Mouse (Mus musculus): ENCODE data around the gene Ttc9c. TPM values are rescaled to one million over a fixed set of nuclear protein-coding genes. Genes with fewer than 3 reads are reported as not detected.
A peak's percentile ranks its signal among the peaks of the same experiment; 100 is the strongest.

The Ttc9c gene
- total RNA-seq, 2 experiments from 2014 or later, result 25.7 to 30.7 TPM

- peak; percentile 98 for DNase-seq
Measured at GRCm38 (mm10) chr19:8774086-8774835, 44.9 kb downstream of the Ttc9c start, which contains the start of gene Tmem179b. Tmem179b (minus strand) TSS chr19:8774467.

GRCm38 (mm10) chr19:8773409-8773808 lies 45.7 kb downstream of the Ttc9c start:
- no peak for DNase-seq

GRCm38 (mm10) chr19:8772996-8773395 lies 46.1 kb downstream of the Ttc9c start:
- no peak for DNase-seq

- peak; percentile 90 for DNase-seq
Measured at GRCm38 (mm10) chr19:8770567-8771270, 48.4 kb downstream of the Ttc9c start, which contains the start of gene Tmem223. Tmem223 (plus strand) TSS chr19:8770996.

GRCm38 (mm10) chr19:8765562-8765961 lies 53.6 kb downstream of the Ttc9c start:
- no peak for DNase-seq

GRCm38 (mm10) chr19:8763276-8763675 lies 55.9 kb downstream of the Ttc9c start:
- DNase-seq, result no peak

GRCm38 (mm10) chr19:8760757-8761156 lies 58.4 kb downstream of the Ttc9c start:
- DNase-seq, result no peak

Other genes with a start within 250 kb of the Ttc9c start
- gene Slc22a8, start 228.1 kb downstream of the Ttc9c start, total RNA-seq (2021), result 1 to 10 TPM in 1 of 2 experiments, under 1 TPM in 1; 0.58 to 1.4 TPM
- gene Slc22a6, start 201.3 kb downstream of the Ttc9c start, total RNA-seq (2021), result not detected
- 1 to 10 TPM; 2.1 to 2.5 TPM for gene Chrm1, start 155.5 kb downstream of the Ttc9c start, total RNA-seq (2021)
- 100 to 1,000 TPM in 1 of 2 experiments, 10 to 100 TPM in 1; 97.4 to 178 TPM for gene Slc3a2, start 96.0 kb downstream of the Ttc9c start, total RNA-seq (2021)
- gene Wdr74, start 83.5 kb downstream of the Ttc9c start, total RNA-seq (2021), result 10 to 100 TPM; 51.1 to 58.8 TPM
- gene 1700092M07Rik, start 78.6 kb downstream of the Ttc9c start, total RNA-seq (2021), result 1 to 10 TPM; 1.3 to 3.1 TPM
- gene Stx5a, start 77.9 kb downstream of the Ttc9c start, total RNA-seq (2021), result 10 to 100 TPM; 73.8 to 75.8 TPM
- gene Nxf1, start 62.3 kb downstream of the Ttc9c start, total RNA-seq (2021), result 100 to 1,000 TPM in 1 of 2 experiments, 10 to 100 TPM in 1; 88.6 to 107 TPM
- gene Tmem223, start 48.3 kb downstream of the Ttc9c start, total RNA-seq (2021), result 100 to 1,000 TPM; 101 to 127 TPM
- gene Tmem179b, start 44.9 kb downstream of the Ttc9c start, total RNA-seq (2021), result 10 to 100 TPM; 48.6 to 50.0 TPM
- gene Taf6l, start 32.9 kb downstream of the Ttc9c start, total RNA-seq (2021), result 10 to 100 TPM; 12.4 to 19.5 TPM
- gene Polr2g, start 20.8 kb downstream of the Ttc9c start, total RNA-seq (2021), result 10 to 100 TPM; 81.3 to 90.4 TPM
- 1 to 10 TPM; 2.0 to 2.3 TPM for gene Zbtb3, start 16.8 kb downstream of the Ttc9c start, total RNA-seq (2021)
- gene Hnrnpul2, start 677 bp upstream of the Ttc9c start, total RNA-seq (2021), result 10 to 100 TPM; 58.0 to 62.7 TPM
- not detected for gene AC129217.1, start 10.4 kb upstream of the Ttc9c start, total RNA-seq (2021)
- gene Bscl2, start 18.1 kb upstream of the Ttc9c start, total RNA-seq (2021), result 100 to 1,000 TPM; 157 to 160 TPM
- gene Gng3, start 19.9 kb upstream of the Ttc9c start, total RNA-seq (2021), result 1 to 10 TPM; 5.8 to 9.8 TPM
- gene Lrrn4cl, start 31.4 kb upstream of the Ttc9c start, total RNA-seq (2021), result 1 to 10 TPM; 5.5 to 6.1 TPM
- gene Ubxn1, start 52.2 kb upstream of the Ttc9c start, total RNA-seq (2021), result 100 to 1,000 TPM; 193 to 217 TPM
- 10 to 100 TPM; 69.1 to 79.0 TPM for gene Uqcc3, start 61.6 kb upstream of the Ttc9c start, total RNA-seq (2021)
- gene Lbhd1, start 64.4 kb upstream of the Ttc9c start, total RNA-seq (2021), result 10 to 100 TPM in 1 of 2 experiments, 1 to 10 TPM in 1; 7.4 to 10.7 TPM
- not detected for gene Gm49403, start 64.6 kb upstream of the Ttc9c start, total RNA-seq (2021)
- 10 to 100 TPM; 31.5 to 31.9 TPM for gene 1810009A15Rik, start 69.5 kb upstream of the Ttc9c start, total RNA-seq (2021)
- gene Gm49416, start 69.6 kb upstream of the Ttc9c start, total RNA-seq (2021), result not detected
- gene Ints5, start 73.7 kb upstream of the Ttc9c start, total RNA-seq (2021), result 10 to 100 TPM; 23.7 to 25.2 TPM
- gene Ganab, start 78.7 kb upstream of the Ttc9c start, total RNA-seq (2021), result 100 to 1,000 TPM; 142 to 150 TPM
- 10 to 100 TPM; 55.1 to 59.3 TPM for gene B3gat3, start 101.0 kb upstream of the Ttc9c start, total RNA-seq (2021)
- gene Rom1, start 110.0 kb upstream of the Ttc9c start, total RNA-seq (2021), result 10 to 100 TPM; 17.4 to 24.0 TPM
- 10 to 100 TPM; 43.6 to 53.3 TPM for gene Eml3, start 110.2 kb upstream of the Ttc9c start, total RNA-seq (2021)
- gene Mta2, start 122.5 kb upstream of the Ttc9c start, total RNA-seq (2021), result 100 to 1,000 TPM in 1 of 2 experiments, 10 to 100 TPM in 1; 94.8 to 111 TPM
- gene Tut1, start 134.5 kb upstream of the Ttc9c start, total RNA-seq (2021), result 10 to 100 TPM; 17.4 to 19.3 TPM
- gene Eef1g, start 147.7 kb upstream of the Ttc9c start, total RNA-seq (2021), result 100 to 1,000 TPM; 355 to 407 TPM
- 100 to 1,000 TPM; 146 to 184 TPM for gene Ahnak, start 170.0 kb upstream of the Ttc9c start, total RNA-seq (2021)